Mouse (Mus musculus) central nervous system, embryonic 18 days (tissue): ENCODE measurements around the gene Cdx2. TPM values are rescaled to one million over a fixed set of nuclear protein-coding genes. Genes with fewer than 3 reads are reported as not detected.

Experiments used
- polyA plus RNA-seq: library from polyadenylated mRNA; depleted of rRNA; stranded (reverse); fragments of >200 nt; gene quantifications from 2 replicates; pipeline ENCODE4 v1.2.3, GENCODE M21; 2012; rRNA removed

Gene Cdx2
- not detected in 2 replicates for polyA plus RNA-seq

DNA sequence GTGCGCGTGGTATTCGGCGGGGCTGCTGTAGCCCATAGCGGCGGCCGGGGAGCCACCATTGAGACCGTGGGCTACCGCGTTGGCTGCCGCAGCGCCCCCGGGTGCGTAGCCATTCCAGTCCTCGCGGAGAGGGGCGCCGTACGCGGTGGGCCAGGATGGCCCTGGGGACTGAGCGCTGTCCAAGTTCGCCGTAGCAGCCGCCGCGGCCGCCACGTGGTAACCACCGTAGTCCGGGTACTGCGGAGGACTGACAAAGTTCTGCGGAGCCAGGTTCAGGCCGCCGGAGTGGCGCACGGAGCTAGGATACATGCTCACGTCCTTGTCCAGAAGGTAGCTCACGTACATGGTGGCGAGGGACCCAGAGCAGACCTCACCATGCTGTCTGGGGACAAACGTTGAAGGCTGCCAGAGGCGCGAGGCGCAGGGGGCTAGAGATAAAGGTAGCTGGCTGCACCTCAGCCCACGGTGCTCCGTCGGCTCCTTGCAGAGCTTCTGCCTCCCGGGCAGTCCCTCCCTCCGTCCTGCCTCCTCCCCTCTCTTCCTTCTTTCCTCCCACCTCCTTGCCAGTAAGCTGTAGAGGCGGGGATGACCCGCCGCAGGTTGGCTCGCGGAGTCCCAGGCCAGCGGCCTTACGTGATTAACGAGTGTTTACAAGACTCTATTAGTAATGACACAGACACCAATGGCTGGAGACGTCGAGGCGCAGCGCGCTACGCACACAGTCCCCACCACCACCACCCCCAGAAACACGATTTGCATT lies at the start of gene Cdx2:
Gene Cdx2, minus strand, starts transcription at position 633 of the 760 bp plus-strand sequence.

DNA sequence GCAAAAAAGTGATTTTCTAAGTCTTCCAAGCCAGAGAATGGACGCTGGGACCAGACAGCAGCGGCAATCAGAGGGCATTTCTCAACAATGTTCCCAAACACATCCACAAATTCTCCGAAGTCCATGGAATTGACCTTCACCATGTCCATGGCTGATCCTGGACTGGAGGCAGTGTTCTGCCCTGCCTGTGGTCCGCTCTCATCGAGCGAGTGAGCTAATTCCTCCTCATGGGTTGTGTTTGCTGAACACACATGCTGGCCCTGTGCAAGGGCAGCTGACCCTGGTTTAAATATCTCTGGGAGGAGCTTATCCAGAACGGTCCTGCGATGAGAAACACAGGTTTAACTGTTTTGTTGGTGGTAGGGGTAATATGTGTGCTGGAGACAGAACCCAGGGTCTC lies 15.1 kb upstream of the Cdx2 start, which contains the start of gene Urad:
Gene Urad, minus strand, starts transcription at position 258 of the 400 bp plus-strand sequence.

DNA sequence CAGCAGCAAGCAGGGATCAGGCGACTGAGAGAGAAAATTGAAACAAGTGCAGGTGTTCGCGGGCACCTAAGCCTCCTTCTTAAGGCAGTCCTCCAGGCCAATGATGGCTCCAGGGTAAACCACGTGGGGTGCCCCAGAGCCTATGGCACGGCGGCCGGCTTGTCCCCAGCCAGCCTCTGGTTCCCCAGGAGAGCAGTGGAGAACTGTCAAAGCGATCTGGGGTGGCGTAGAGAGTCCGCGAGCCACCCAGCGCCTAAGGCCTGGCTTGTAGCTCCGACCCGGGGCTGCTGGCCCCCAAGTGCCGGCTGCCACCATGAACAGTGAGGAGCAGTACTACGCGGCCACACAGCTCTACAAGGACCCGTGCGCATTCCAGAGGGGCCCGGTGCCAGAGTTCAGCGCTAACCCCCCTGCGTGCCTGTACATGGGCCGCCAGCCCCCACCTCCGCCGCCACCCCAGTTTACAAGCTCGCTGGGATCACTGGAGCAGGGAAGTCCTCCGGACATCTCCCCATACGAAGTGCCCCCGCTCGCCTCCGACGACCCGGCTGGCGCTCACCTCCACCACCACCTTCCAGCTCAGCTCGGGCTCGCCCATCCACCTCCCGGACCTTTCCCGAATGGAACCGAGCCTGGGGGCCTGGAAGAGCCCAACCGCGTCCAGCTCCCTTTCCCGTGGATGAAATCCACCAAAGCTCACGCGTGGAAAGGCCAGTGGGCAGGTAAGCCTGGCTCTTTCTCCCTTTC lies 37.0 kb downstream of the Cdx2 start, which contains the start of gene Pdx1:
Gene Pdx1, plus strand, starts transcription at position 34 of the 747 bp plus-strand sequence.

Other genes with a start within 250 kb of the Cdx2 start
- 6.7 and 7.2 TPM in 2 replicates for gene Lnx2, start 230.7 kb downstream of the Cdx2 start, polyA plus RNA-seq
- 103 and 104 TPM in 2 replicates for gene Polr1d, start 230.2 kb downstream of the Cdx2 start, polyA plus RNA-seq
- gene Gsx1, start 118.6 kb downstream of the Cdx2 start, polyA plus RNA-seq: 2.5 and 2.8 TPM in 2 replicates
- gene Pdx1, start 37.3 kb downstream of the Cdx2 start, polyA plus RNA-seq: not detected in 2 replicates
- not detected in 2 replicates for gene Urad, start 15.2 kb upstream of the Cdx2 start, polyA plus RNA-seq
- gene Flt3, start 93.2 kb upstream of the Cdx2 start, polyA plus RNA-seq: 1.2 and 2.0 TPM in 2 replicates
- 43.6 and 44.1 TPM in 2 replicates for gene Pan3, start 122.9 kb upstream of the Cdx2 start, polyA plus RNA-seq